Mouse (Mus musculus): ENCODE results near the gene Rflnb. TPM values are rescaled to one million over a fixed set of nuclear protein-coding genes. Genes with fewer than 3 reads are reported as not detected.
A peak's percentile ranks its signal among the peaks of the same experiment; 100 is the strongest.

Rflnb gene
- total RNA-seq (2012; rRNA removed) (0.80 and 0.85 TPM in 2 replicates), total RNA-seq (2014; rRNA removed) (0.19 and 0.26 TPM in 2 replicates), polyA plus RNA-seq (2012; ENCODE audit: insufficient read length, low read depth) (0.31 and 0.69 TPM in 2 replicates)

GRCm38 (mm10) chr11:76027139-76028071, at the start of gene Rflnb:
Rflnb (minus strand) TSS chr11:76027782.
- dilution Hi-C loops (cut with MboI; ENCODE audit: extremely low pct_ligation_motif_present, extremely low pct_unique_long_range_greater_than_20kb, low sequenced_read_pairs) (no loop called here), in situ Hi-C loops (cut with MboI; ENCODE audit: low pct_ligation_motif_present, low pct_unique_long_range_greater_than_20kb, low sequenced_read_pairs) (loop anchor here (10.0 kb wide), 1 partner anchor 127 kb away; no protein-coding TSS in a partner anchor)
- peak within 1 kb of the TSS; percentile 5; the same call in 1 of the 2 replicates for H3K9ac ChIP-seq (ENCODE audit: insufficient read depth, low read depth)
- DNase-seq (ENCODE audit: extremely low read depth) = peak; percentile 49
- peak within 1 kb of the TSS; percentile 52 for H3K4me2 ChIP-seq (ENCODE audit: insufficient read depth, low read depth, poor library complexity, severe bottlenecking)
- no peaks in the 10 kb centered on the region for H3K9me3 ChIP-seq (replicated peaks; ENCODE audit: low read length)
- H3K27ac ChIP-seq (ENCODE audit: insufficient read depth, low read depth) = no peak within 1 kb of the TSS
- H3K36me3 ChIP-seq (replicated peaks in 1 of 2; ENCODE audit: control insufficient read depth in 1 of 2, insufficient read depth in 1 of 2, low read length in 1 of 2) = no peaks in the 10 kb centered on the region
- H3K4me3 ChIP-seq (replicated peaks in 1 of 3; ENCODE audit: low read depth in 2 of 3, low read length in 2 of 3, poor library complexity in 1 of 3) = peak within 1 kb of the TSS; percentile 44 to 61 (median 51)
- peaks cover 0 to 6% of the 10 kb centered on the region in 2 experiments; a peak in 1 of 4 replicates for H3K4me1 ChIP-seq (ENCODE audit: control insufficient read depth in 1 of 2, insufficient read depth in 2 of 2)
- TF ChIP-seq PAX5 (IDR thresholded peaks at IDR 0.05; ENCODE audit: low read length) = no peak
- TF ChIP-seq ELF1 (IDR thresholded peaks at IDR 0.05; ENCODE audit: low read depth, low read length) = peak; percentile 35; the same call in 1 of the 2 replicates
- no peak for TF ChIP-seq HCFC1 (IDR thresholded peaks at IDR 0.05; ENCODE audit: low read depth, low read length)
- TF ChIP-seq IRF4 (IDR thresholded peaks at IDR 0.05; ENCODE audit: low read depth, low read length) = 0 out of 2 replicates have a peak, but pooled peaks have one; percentile 12
- TF ChIP-seq SMC3 (IDR thresholded peaks at IDR 0.05; ENCODE audit: low read depth, low read length) = peak; percentile 40
- TF ChIP-seq MXI1 (IDR thresholded peaks at IDR 0.05; ENCODE audit: low read depth, low read length) = no peak
- no peak for TF ChIP-seq ZNF384 (IDR thresholded peaks at IDR 0.05; ENCODE audit: low read depth, low read length)
- no peak for TF ChIP-seq UBTF (IDR thresholded peaks at IDR 0.05; ENCODE audit: low read depth, low read length)
- TF ChIP-seq MEF2A (IDR thresholded peaks at IDR 0.05; ENCODE audit: borderline replicate concordance, low read depth, low read length) = 0 out of 2 replicates have a peak, but pooled peaks have one; percentile 25
- peak; percentile 32 for TF ChIP-seq RAD21 (IDR thresholded peaks at IDR 0.05; ENCODE audit: low read depth, low read length)
- 0 out of 2 replicates have a peak, but pooled peaks have one; percentile 30 for TF ChIP-seq ZMIZ1 (IDR thresholded peaks at IDR 0.05; ENCODE audit: low read depth, low read length)
- TF ChIP-seq SIN3A (IDR thresholded peaks at IDR 0.05; ENCODE audit: low read length) = peak; percentile 35; the same call in 1 of the 2 replicates
- 0 out of 2 replicates have a peak, but pooled peaks have one; percentile 22 for TF ChIP-seq TCF12 (IDR thresholded peaks at IDR 0.05; ENCODE audit: low read depth, low read length)
- TF ChIP-seq NELFE (IDR thresholded peaks at IDR 0.05; ENCODE audit: low read depth, low read length) = 0 out of 2 replicates have a peak, but pooled peaks have one; percentile 30
- TF ChIP-seq KAT2A (IDR thresholded peaks at IDR 0.05; ENCODE audit: insufficient replicate concordance, low read length) = 0 out of 2 replicates have a peak, but pooled peaks have one; percentile 14
- no peak for TF ChIP-seq MYC (IDR thresholded peaks at IDR 0.05; ENCODE audit: low read depth, low read length)
- peak in 1 of 2 experiments; percentile 57; a peak in 2 of 4 replicates for TF ChIP-seq CTCF (conservative IDR thresholded peaks at IDR 0.05 in 1 of 2, IDR thresholded peaks at IDR 0.05 in 1 of 2; ENCODE audit: low read depth in 2 of 2, low read length in 2 of 2)
- peak; percentile 50; the same call in 1 of the 2 replicates for TF ChIP-seq POLR2A (IDR thresholded peaks at IDR 0.05; ENCODE audit: low read depth, low read length)
- TF ChIP-seq NRF1 (IDR thresholded peaks at IDR 0.05; ENCODE audit: low read depth, low read length) = peak; percentile 57
- TF ChIP-seq EP300 (IDR thresholded peaks at IDR 0.05; ENCODE audit: low read length) = no peak
- peak; percentile 54; the same call in 1 of the 2 replicates for TF ChIP-seq CHD1 (IDR thresholded peaks at IDR 0.05; ENCODE audit: low read depth, low read length)
- no peak; the same call in 1 of the 2 replicates for TF ChIP-seq RCOR1 (conservative IDR thresholded peaks at IDR 0.05; ENCODE audit: low read depth, low read length)
- peak; percentile 31; the same call in 1 of the 2 replicates for TF ChIP-seq MAZ (IDR thresholded peaks at IDR 0.05; ENCODE audit: low read depth, low read length)
- TF ChIP-seq JUN (IDR thresholded peaks at IDR 0.05; ENCODE audit: insufficient read depth, low read depth, low read length) = no peak
- TF ChIP-seq MAX (IDR thresholded peaks at IDR 0.05; ENCODE audit: low read length) = peak; percentile 76
- no peak for TF ChIP-seq E2F4 (IDR thresholded peaks at IDR 0.05; ENCODE audit: insufficient replicate concordance, low read depth, low read length)
- no peak for TF ChIP-seq ETS1 (conservative IDR thresholded peaks at IDR 0.05; ENCODE audit: low read depth, low read length)
- H3K27me3 ChIP-seq (replicated peaks) = peaks cover 88% of the 10 kb centered on the region
- no peaks in the 10 kb centered on the region for H3K79me2 ChIP-seq (replicated peaks; ENCODE audit: control insufficient read depth, extremely low read depth, insufficient read depth, poor library complexity, severe bottlenecking)
